Mouse (Mus musculus) MEL (cell line): ENCODE data around the gene Rundc1.
A peak's percentile ranks its signal among the peaks of the same experiment; 100 is the strongest.

Experiments used
- BHLHE40 ChIP-seq: IDR thresholded peaks from 2 replicates; pipeline ENCODE4 v1.6.1; 2012; ENCODE audit warnings: low read depth, mild to moderate bottlenecking, inconsistent platforms, low read length, improper control_type of control experiment, borderline replicate concordance
- CHD2 ChIP-seq: IDR thresholded peaks from 2 replicates; pipeline ENCODE4 v1.6.1; 2011; ENCODE audit warnings: low read length, improper control_type of control experiment
- CTCF ChIP-seq, 3 experiments: IDR thresholded peaks in 2 of 3; conservative IDR thresholded peaks in 1 of 3; 2 replicates each; pipeline ENCODE4 v1.5.1; 2011 to 2012; ENCODE audit warnings: low read length in 3 of 3, low read depth in 2 of 3, mild to moderate bottlenecking in 2 of 3, improper control_type of control experiment in 1 of 3, inconsistent platforms in 1 of 3, mixed read lengths in 1 of 3, moderate library complexity in 1 of 3; ENCODE audit not compliant: control insufficient read depth in 1 of 3, insufficient read depth in 1 of 3, poor library complexity in 1 of 3, severe bottlenecking in 1 of 3
- ELF1 ChIP-seq: IDR thresholded peaks from 2 replicates; pipeline ENCODE4 v1.6.1; 2014; ENCODE audit warnings: low read depth, mild to moderate bottlenecking, inconsistent platforms, low read length, improper control_type of control experiment, moderate library complexity
- EP300 ChIP-seq, 2 experiments: IDR thresholded peaks; 2 replicates each; pipeline ENCODE4 v1.6.1; 2011; ENCODE audit warnings: improper control_type of control experiment in 2 of 2, low read length in 2 of 2, low read depth in 1 of 2, mild to moderate bottlenecking in 1 of 2
- MAFK ChIP-seq: IDR thresholded peaks from 2 replicates; pipeline ENCODE4 v1.6.1; 2011; ENCODE audit warnings: low read depth, mild to moderate bottlenecking, low read length, improper control_type of control experiment, borderline replicate concordance
- MYB ChIP-seq: IDR thresholded peaks from 2 replicates; pipeline ENCODE4 v1.6.1; 2011; ENCODE audit warnings: mild to moderate bottlenecking, low read depth, low read length, improper control_type of control experiment
- MYC ChIP-seq: IDR thresholded peaks from 2 replicates; pipeline ENCODE4 v1.6.1; 2011; ENCODE audit warnings: low read depth, mild to moderate bottlenecking, low read length, improper control_type of control experiment, moderate library complexity
- POLR2A ChIP-seq, 2 experiments: IDR thresholded peaks; 2 replicates each; pipeline ENCODE4 v1.6.1; 2011 to 2012; ENCODE audit warnings: low read length in 2 of 2, mild to moderate bottlenecking in 2 of 2, control low read depth in 1 of 2, improper control_type of control experiment in 1 of 2, low read depth in 1 of 2, moderate library complexity in 1 of 2; ENCODE audit not compliant: control insufficient read depth in 1 of 2, insufficient read depth in 1 of 2, poor library complexity in 1 of 2
- POLR2AphosphoS5 ChIP-seq: IDR thresholded peaks from 2 replicates; pipeline ENCODE4 v1.6.1; 2012; ENCODE audit warnings: low read depth, borderline replicate concordance, mild to moderate bottlenecking, inconsistent platforms, low read length, moderate library complexity, mixed read lengths
- RCOR1 ChIP-seq: IDR thresholded peaks from 2 replicates; pipeline ENCODE4 v1.6.1; 2012; ENCODE audit warnings: low read depth, mild to moderate bottlenecking, inconsistent platforms, low read length, improper control_type of control experiment
- UBTF ChIP-seq: IDR thresholded peaks from 2 replicates; pipeline ENCODE4 v1.6.1; 2012; ENCODE audit warnings: low read depth, mild to moderate bottlenecking, inconsistent platforms, low read length, improper control_type of control experiment, moderate library complexity, borderline replicate concordance; ENCODE audit not compliant: insufficient read depth
- USF1 ChIP-seq: IDR thresholded peaks from 2 replicates; pipeline ENCODE4 v1.6.1; 2014; ENCODE audit warnings: low read depth, mild to moderate bottlenecking, inconsistent platforms, low read length, improper control_type of control experiment, moderate library complexity
- ZMIZ1 ChIP-seq: IDR thresholded peaks from 2 replicates; pipeline ENCODE4 v1.6.1; 2012; ENCODE audit warnings: low read depth, mild to moderate bottlenecking, inconsistent platforms, low read length, improper control_type of control experiment, moderate library complexity

GRCm38 (mm10) chr11:101416433-101417100 lies 8.3 kb upstream of the Rundc1 start:
- TF ChIP-seq EP300 (IDR thresholded peaks at IDR 0.05; ENCODE audit: low read depth in 1 of 2, low read length in 2 of 2) (no peak), POLR2A (IDR thresholded peaks at IDR 0.05; ENCODE audit: control insufficient read depth in 1 of 2, insufficient read depth in 1 of 2, low read depth in 1 of 2, low read length in 2 of 2, poor library complexity in 1 of 2) (peak in 1 of 2 experiments; percentile 67; a peak in 2 of 4 replicates), BHLHE40 (no peak), MAFK (no peak), ELF1 (no peak), UBTF (no peak), CHD2 (no peak), RCOR1 (0 out of 2 replicates have a peak, but pooled peaks have one; percentile 37), POLR2AphosphoS5 (no peak), CTCF (IDR thresholded peaks at IDR 0.05 in 2 of 3, conservative IDR thresholded peaks at IDR 0.05 in 1 of 3; ENCODE audit: control insufficient read depth in 1 of 3, insufficient read depth in 1 of 3, low read depth in 2 of 3, low read length in 3 of 3, poor library complexity in 1 of 3, severe bottlenecking in 1 of 3) (no peak), USF1 (no peak), MYC (no peak; the same call in 1 of the 2 replicates), MYB (no peak), ZMIZ1 (no peak)
